Mouse (Mus musculus) lung, postnatal 36 days (tissue): ENCODE measurements at regions not wholly inside any gene's neighbourhood (a gene's known extent, or its start where the extent isn't known, plus 50 kb on each side); places are given as distances from the start of the nearest gene placed in this dataset.

ENCODE experiments used
- DNase-seq: peaks from one replicate; pipeline ENCODE4 v3.0.0; 2022; ENCODE audit warnings: mixed read lengths

- DNase-seq, result no peak
These were observed 79.0 kb upstream of the Rarb start for GRCm38 (mm10) chr14:16897747-16898544.

DNA sequence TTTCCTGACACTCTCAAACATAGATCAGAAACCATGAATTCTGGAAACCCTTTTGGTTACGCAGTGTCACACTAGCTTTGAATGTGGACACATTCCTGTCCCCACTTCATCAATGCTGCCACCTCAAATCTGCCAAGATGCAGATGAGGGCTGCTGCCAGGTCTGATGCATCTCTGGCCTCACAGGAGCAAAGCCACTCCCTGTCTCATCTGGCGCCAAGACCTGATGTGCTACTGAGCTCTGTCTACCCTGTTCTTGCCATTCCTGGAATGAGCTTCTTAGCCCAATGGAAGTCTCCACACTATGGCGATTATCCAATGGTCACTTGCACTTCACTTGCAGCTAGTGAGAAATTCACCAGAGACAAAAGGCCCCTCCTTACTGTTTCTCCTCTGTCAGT is 78.0 kb upstream of the Rarb start:
- DNase-seq, result no peak

DNA sequence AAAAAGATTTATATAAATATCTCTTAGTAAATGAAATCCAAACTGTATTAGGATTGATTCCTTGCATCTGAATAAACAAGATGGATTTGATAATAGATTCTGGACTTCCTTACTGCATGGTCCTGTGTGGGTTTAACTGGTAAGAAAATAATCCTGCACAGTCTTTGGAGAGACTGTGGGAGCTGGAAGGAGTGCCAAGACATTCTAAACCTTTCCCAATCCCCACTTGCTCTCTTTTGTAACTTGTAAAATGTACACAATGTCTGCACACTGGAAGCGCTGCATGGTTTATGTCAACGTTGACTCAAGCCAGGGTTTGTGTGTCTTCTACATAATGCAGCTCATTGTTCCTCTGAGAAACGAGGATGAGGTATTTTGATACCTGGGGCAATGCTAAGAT is 62.3 kb upstream of the Rarb start:
- no peak for DNase-seq

DNA sequence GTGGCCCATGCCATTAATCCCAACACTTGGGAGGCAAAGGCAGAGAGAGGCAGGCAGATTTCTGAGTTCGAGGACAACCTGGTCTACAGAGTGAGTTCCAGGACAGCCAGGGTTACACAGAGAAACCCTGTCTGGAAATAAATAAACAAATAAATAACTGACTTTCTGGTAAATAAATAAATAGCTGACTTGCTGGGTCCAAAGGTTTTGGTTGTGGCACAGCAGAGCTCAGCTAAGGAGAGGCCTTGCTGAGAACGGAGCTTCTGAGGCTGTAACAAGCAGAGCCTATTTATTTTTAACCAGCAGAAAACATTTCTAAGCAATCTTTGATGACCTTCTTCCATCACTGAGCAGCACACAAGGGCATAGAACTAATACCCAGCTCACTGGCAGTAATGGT is 50.3 kb upstream of the Rarb start:
- no peak for DNase-seq
